Mouse (Mus musculus) frontal cortex, postnatal 25 days (tissue): ENCODE results near the gene Gm21954.
A peak's percentile ranks its signal among the peaks of the same experiment; 100 is the strongest.

Experiments used
- DNase-seq, 2 experiments: peaks; one replicate each; pipeline ENCODE4 v3.0.0; 2022; ENCODE audit warnings: low spot score in 2 of 2

Gm21954 gene

GRCm38 (mm10) chr3:55472110-55472509 lies at the start of gene Gm21954:
Gm21954 (minus strand) TSS chr3:55472210.
- no peak for DNase-seq

DNA sequence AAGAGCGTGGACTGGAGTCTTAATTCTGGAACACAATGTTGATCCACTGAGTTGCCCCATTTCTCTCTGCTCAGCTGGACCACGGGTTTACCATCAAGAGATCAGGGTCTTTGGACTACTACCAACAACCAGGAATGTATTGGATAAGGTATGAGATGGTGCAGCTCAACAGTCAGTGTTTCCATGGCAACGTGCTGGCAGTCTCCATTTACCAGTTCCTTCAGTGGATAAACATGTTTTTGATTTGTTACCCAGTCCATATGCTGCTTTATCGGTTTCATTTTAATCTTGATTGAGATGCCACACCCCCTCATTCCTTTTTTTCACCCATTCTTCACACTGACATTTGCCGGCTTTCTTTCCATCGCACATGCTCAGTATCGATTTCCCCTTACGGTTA lies 49.8 kb upstream of the Gm21954 start:
- DNase-seq = no peak

DNA sequence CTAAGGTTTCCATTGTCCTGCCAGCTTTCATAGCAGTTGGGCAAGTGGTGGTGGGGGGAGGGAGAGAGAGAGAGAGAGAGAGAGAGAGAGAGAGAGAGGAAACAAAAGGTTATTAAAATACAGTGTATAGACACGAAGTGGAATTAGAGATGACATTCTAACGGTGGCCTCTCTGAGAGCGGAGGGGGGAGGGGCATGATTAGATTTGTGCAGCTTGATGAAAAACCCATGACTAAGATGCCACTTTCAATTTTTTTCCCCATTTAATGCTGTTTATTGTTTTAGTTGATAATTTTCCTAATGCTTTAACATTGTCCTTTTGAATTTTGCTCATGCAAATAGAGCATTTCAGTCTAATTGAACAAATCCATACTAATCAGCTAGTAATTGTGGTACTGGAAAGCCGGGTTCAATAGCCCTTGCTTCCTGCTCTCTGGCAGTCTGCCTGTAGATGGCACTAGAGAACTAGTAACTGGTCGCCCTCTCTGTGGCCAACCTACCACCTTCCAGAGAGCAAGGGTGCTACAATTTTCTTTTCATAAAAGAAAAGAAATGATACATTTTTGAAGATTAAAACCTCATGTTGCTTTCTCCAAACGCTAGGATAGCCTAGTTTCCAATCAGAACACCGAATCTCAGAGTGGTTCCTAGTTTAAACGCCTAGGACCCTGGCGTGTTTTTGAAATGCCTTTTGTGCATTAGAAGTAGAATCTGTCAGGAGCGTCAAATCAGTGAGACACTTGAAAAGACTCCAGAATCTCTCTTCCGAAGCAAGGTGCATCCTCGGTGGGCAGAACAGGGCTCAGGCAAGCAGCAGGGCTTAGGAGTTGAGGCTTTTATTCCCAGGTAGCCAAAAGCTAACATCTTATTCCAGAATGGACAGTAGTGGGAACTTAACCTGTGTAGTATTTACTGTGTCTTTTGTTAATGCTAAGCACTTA lies 48.5 kb upstream of the Gm21954 start:
- peak in 1 of 2 experiments; percentile 67 for DNase-seq

GRCm38 (mm10) chr3:55517454-55518014 lies 45.5 kb upstream of the Gm21954 start:
- no peak for DNase-seq

- no peak for DNase-seq
These were observed 44.0 kb upstream of the Gm21954 start for GRCm38 (mm10) chr3:55515966-55516365.

DNA sequence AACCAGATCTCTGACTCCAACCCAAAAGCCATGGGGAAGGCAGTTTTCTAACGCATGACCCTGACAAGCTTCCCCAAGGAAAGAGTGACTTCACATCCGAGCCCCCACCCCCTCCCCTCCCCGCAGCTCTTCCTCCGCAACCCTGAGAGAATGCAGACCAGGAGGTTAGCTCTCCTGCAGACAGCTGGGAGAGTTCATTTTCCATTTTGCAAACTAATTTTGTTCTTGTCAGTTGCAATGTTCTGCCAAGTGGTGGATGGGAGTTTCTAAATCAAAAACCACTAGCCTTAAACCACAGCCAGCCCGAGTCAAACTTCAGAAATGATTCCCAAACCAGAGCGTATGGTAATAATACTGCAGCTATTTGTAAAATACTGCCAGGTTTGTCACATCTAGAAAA lies 39.6 kb upstream of the Gm21954 start:
- DNase-seq = no peak

- no peak for DNase-seq
These were observed 38.2 kb upstream of the Gm21954 start for GRCm38 (mm10) chr3:55510198-55510597.

GRCm38 (mm10) chr3:55499298-55499697 lies 27.3 kb upstream of the Gm21954 start:
- no peak for DNase-seq

- DNase-seq = no peak
These were observed 24.5 kb upstream of the Gm21954 start for GRCm38 (mm10) chr3:55496462-55496941.

GRCm38 (mm10) chr3:55495866-55496265 lies 23.9 kb upstream of the Gm21954 start:
- no peak for DNase-seq

- DNase-seq = no peak
These were observed 23.2 kb upstream of the Gm21954 start for GRCm38 (mm10) chr3:55495231-55495630.

GRCm38 (mm10) chr3:55494348-55494747 lies 22.3 kb upstream of the Gm21954 start:
- DNase-seq = no peak

DNA sequence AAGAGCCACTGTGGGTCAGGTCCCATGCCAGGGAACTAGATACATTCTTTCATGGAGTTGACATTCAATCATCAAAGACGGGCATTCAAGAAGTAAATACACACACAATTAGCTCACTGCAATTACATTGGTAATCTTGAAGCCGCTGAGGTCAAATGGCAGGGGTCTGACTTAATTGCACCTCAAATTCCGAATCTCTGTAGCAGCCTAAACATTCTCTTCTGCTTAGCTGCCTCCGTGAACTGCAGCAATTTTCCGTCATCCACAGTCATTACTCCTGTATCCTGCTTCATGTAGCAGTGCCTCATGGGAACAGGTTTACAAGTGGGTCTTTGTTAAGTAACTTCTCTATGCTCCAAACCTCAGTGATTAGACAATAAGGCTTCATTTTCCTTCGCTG lies 20.0 kb upstream of the Gm21954 start:
- DNase-seq = no peak

DNA sequence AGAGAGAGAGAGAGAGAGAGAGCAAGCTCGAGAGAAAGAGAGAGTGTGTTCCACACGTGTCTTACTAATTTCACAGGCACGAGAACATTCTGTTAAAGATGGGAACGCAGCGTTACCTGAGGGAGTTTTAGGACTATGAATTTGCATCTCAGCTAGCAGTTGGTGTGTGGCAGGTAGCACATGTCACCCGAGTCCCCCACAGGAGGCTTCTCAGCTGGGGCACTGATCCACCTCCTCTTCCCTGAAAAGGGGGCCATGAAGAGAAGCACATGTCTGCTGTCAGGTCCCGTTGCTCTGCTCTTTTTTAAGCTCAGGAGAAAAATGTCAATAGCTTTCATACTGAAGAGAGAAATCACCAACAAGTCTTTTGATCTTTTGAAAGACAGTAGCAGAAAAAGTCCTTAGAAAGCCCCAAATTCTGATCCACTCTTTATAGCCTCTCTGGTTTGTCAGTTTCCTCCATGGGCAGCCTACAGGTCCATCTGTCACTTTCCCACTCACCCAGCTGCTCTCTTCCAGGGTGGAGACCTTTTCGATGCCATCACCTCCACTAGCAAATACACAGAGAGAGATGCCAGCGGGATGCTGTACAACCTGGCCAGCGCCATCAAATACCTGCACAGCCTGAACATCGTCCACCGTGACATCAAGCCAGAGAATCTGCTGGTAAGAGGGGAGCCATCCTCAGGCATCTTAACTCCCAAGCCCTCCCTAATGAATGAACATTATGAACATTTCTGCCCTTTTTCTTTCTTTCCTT lies 17.4 kb upstream of the Gm21954 start:
- no peak for DNase-seq

- DNase-seq = no peak
These were observed 11.3 kb upstream of the Gm21954 start for GRCm38 (mm10) chr3:55483328-55483727.

GRCm38 (mm10) chr3:55481140-55481539 lies 9.1 kb upstream of the Gm21954 start:
- DNase-seq = no peak

DNA sequence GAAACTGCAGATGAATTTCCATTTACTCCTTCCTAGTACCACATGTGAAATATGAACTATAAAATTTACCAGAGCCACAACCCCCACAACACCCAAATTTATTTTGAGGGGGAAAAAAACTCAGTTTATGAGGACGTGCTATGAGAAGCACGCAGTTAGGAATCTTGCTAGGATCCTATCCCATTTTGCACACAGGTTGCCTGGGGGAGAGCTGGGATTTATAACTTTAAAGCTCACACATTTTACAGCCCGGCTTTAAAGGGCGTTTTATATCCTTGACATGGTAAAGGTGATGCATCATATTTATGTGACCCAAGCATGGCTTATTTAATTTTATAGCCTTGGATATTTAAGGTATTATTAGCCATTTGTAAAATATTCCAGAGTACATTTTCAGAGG lies 7.3 kb upstream of the Gm21954 start:
- DNase-seq = no peak

- peak; percentile 48 to 52 for DNase-seq
These were observed 4.7 kb upstream of the Gm21954 start for GRCm38 (mm10) chr3:55476694-55477093.

DNA sequence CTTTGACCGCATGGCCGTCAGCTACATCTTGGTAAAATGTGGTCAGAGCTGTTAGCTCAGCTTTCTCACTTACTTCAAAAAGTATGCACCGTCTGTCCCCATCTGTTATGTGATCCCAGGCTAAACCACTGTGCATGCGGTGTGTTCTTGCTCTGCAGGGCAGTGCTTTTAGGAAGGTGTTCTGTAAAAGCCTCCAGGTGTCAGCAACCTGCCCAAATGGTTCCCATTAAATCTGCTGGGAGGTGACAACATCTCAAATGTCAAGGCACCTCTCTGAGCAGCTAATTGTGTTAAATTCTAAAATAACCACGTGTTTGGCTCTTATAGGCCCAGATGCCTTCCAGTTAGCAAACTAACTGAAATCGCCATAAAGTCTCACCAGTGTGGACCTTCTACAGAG lies 1.1 kb upstream of the Gm21954 start:
- DNase-seq = no peak

DNA sequence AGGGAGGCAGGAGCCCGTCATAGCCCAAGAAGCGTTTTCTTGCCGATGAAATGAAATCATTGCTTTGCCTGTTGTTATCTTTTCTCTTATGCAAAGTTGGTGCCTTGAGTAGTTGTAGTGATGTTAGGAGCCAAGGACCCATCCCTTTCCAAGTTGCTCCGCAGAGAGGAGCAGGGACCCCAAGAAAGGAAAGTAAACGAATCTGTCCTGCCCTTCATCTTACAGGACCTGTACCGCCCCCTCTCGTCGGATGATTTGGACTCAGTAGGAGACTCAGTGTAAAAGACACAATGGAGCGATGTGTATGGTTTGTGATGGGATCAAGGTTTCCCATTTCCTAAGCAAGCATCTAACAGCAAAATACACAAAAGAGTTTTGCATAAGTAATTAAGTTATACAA lies 5.7 kb downstream of the Gm21954 start:
- DNase-seq = no peak

DNA sequence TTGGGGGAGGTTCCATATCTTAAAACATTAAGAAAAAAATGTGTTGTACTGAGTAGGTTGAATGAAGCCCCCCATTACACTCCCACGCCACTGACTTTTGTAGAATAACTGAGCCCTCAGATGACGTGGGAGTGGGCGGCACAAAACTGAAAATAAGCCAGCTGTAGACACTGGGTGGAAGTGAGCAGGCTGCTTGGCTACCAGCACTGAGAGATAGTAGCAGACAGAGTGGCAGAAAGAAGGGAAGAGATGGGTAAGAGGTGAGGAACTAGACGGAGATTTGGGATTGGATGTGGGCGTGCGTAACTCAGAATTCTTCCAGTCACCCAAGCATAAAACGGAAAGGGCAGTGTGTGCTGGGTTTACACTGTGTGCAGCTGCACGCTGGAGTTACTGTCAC lies 6.2 kb downstream of the Gm21954 start:
- no peak for DNase-seq

- no peak for DNase-seq
These were observed 7.8 kb downstream of the Gm21954 start for GRCm38 (mm10) chr3:55464226-55464625.
